Mouse (Mus musculus): ENCODE results near the gene Sell. TPM values are rescaled to one million over a fixed set of nuclear protein-coding genes. Genes with fewer than 3 reads are reported as not detected.
"Not testable (repeated sequence)": the region's sequence is repeated elsewhere in the genome, so short reads cannot be mapped to it uniquely, and the experiment has no call there.

Sell gene
- 3.5 and 4.3 TPM in 2 replicates for polyA plus RNA-seq (2015; fragmentation: Nextera tagmentation; extraction: Ambion mirVana)

- Histone ChIP-seq H3K27ac (no peak within 1 kb of the TSS), H3K4me3 (replicated peaks) (no peak within 1 kb of the TSS), H3K9me3 (no peaks in the 10 kb centered on the region), H3K27me3 (replicated peaks) (no peaks in the 10 kb centered on the region), H3K9ac (no peak within 1 kb of the TSS), H3K4me2 (no peak within 1 kb of the TSS), H3K36me3 (no peaks in the 10 kb centered on the region), H3K4me1 (no peaks in the 10 kb centered on the region)
- ATAC-seq (ENCODE audit: insufficient read depth, low FRiP score, low read depth) = no peak
- WGBS = 83% methylated on average over 4 of the region's 4 CpGs
Observed at GRCm38 (mm10) chr1:164061925-164062324, at the start of gene Sell. Gene Sell, plus strand, starts transcription at chr1:164061982.

- no peaks in the 10 kb centered on the region for H3K9me3 ChIP-seq
- H3K4me3 ChIP-seq (replicated peaks) = no peak overlapping the region
- no peak for ATAC-seq (ENCODE audit: insufficient read depth, low FRiP score, low read depth)
- no peak overlapping the region for H3K9ac ChIP-seq
- no peaks in the 10 kb centered on the region for H3K27me3 ChIP-seq (replicated peaks)
- no peak overlapping the region for H3K4me2 ChIP-seq
- H3K27ac ChIP-seq = no peak overlapping the region
- H3K36me3 ChIP-seq = no peaks in the 10 kb centered on the region
- H3K4me1 ChIP-seq = no peaks in the 10 kb centered on the region
- 63% methylated on average over 1 of the region's 1 CpGs for WGBS
Observed at GRCm38 (mm10) chr1:164014616-164015015, 47.2 kb upstream of the Sell start.

- H3K4me1 ChIP-seq = no peaks in the 10 kb centered on the region
- H3K4me3 ChIP-seq (replicated peaks) = no peak overlapping the region
- no peak overlapping the region for H3K27ac ChIP-seq
- no peak for ATAC-seq (ENCODE audit: insufficient read depth, low FRiP score, low read depth)
- H3K9ac ChIP-seq = no peak overlapping the region
- no peaks in the 10 kb centered on the region for H3K27me3 ChIP-seq (replicated peaks)
- WGBS = 76% methylated on average over 16 of the region's 16 CpGs
- H3K9me3 ChIP-seq = no peaks in the 10 kb centered on the region
- H3K4me2 ChIP-seq = no peak overlapping the region
- no peaks in the 10 kb centered on the region for H3K36me3 ChIP-seq
Observed at GRCm38 (mm10) chr1:164018221-164018896, 43.4 kb upstream of the Sell start.

- ATAC-seq (ENCODE audit: insufficient read depth, low FRiP score, low read depth) = no peak
- no peak overlapping the region for H3K9ac ChIP-seq
- no peak overlapping the region for H3K27ac ChIP-seq
- no peak overlapping the region for H3K4me3 ChIP-seq (replicated peaks)
- no peaks in the 10 kb centered on the region for H3K27me3 ChIP-seq (replicated peaks)
- WGBS = 38% methylated on average over 6 of the region's 6 CpGs
- H3K36me3 ChIP-seq = no peaks in the 10 kb centered on the region
- H3K4me2 ChIP-seq = no peak overlapping the region
- no peaks in the 10 kb centered on the region for H3K9me3 ChIP-seq
- H3K4me1 ChIP-seq = no peaks in the 10 kb centered on the region
Observed at GRCm38 (mm10) chr1:164019789-164020188, 42.0 kb upstream of the Sell start.

GRCm38 (mm10) chr1:164020746-164021145, 41.0 kb upstream of the Sell start:
- not testable (repeated sequence) for H3K9ac ChIP-seq; H3K27ac ChIP-seq; H3K4me2 ChIP-seq; H3K27me3 ChIP-seq (replicated peaks); ATAC-seq (ENCODE audit: insufficient read depth, low FRiP score, low read depth); H3K9me3 ChIP-seq; H3K36me3 ChIP-seq; H3K4me1 ChIP-seq; H3K4me3 ChIP-seq (replicated peaks)
- WGBS = 88% methylated on average over 3 of the region's 3 CpGs

GRCm38 (mm10) chr1:164022106-164022505, 39.7 kb upstream of the Sell start:
- ATAC-seq (ENCODE audit: insufficient read depth, low FRiP score, low read depth); H3K4me1 ChIP-seq; H3K9ac ChIP-seq; H3K27me3 ChIP-seq (replicated peaks); H3K4me3 ChIP-seq (replicated peaks); H3K9me3 ChIP-seq; H3K36me3 ChIP-seq; H3K27ac ChIP-seq; H3K4me2 ChIP-seq: not testable (repeated sequence)
- WGBS = 72% methylated on average over 5 of the region's 5 CpGs

- H3K4me2 ChIP-seq = no peak overlapping the region
- H3K36me3 ChIP-seq = no peaks in the 10 kb centered on the region
- WGBS = 80% methylated on average over 4 of the region's 4 CpGs
- H3K27me3 ChIP-seq (replicated peaks) = no peaks in the 10 kb centered on the region
- ATAC-seq (ENCODE audit: insufficient read depth, low FRiP score, low read depth) = no peak
- no peaks in the 10 kb centered on the region for H3K4me1 ChIP-seq
- H3K4me3 ChIP-seq (replicated peaks) = no peak overlapping the region
- no peak overlapping the region for H3K27ac ChIP-seq
- no peaks in the 10 kb centered on the region for H3K9me3 ChIP-seq
- no peak overlapping the region for H3K9ac ChIP-seq
Observed at GRCm38 (mm10) chr1:164025685-164026084, 36.1 kb upstream of the Sell start.

GRCm38 (mm10) chr1:164027416-164027815, 34.4 kb upstream of the Sell start:
- H3K9ac ChIP-seq = no peak overlapping the region
- H3K4me2 ChIP-seq = no peak overlapping the region
- H3K27me3 ChIP-seq (replicated peaks) = no peaks in the 10 kb centered on the region
- WGBS = 57% methylated on average over 5 of the region's 5 CpGs
- ATAC-seq (ENCODE audit: insufficient read depth, low FRiP score, low read depth) = no peak
- H3K36me3 ChIP-seq = no peaks in the 10 kb centered on the region
- no peak overlapping the region for H3K27ac ChIP-seq
- H3K4me3 ChIP-seq (replicated peaks) = no peak overlapping the region
- H3K4me1 ChIP-seq = no peaks in the 10 kb centered on the region
- no peaks in the 10 kb centered on the region for H3K9me3 ChIP-seq

- Histone ChIP-seq H3K27ac (no peak overlapping the region), H3K4me3 (replicated peaks) (no peak overlapping the region), H3K4me2 (no peak overlapping the region), H3K36me3 (no peaks in the 10 kb centered on the region), H3K27me3 (replicated peaks) (no peaks in the 10 kb centered on the region), H3K9ac (no peak overlapping the region), H3K4me1 (no peaks in the 10 kb centered on the region), H3K9me3 (no peaks in the 10 kb centered on the region)
- WGBS = 70% methylated on average over 10 of the region's 10 CpGs
- no peak for ATAC-seq (ENCODE audit: insufficient read depth, low FRiP score, low read depth)
Observed at GRCm38 (mm10) chr1:164040385-164041135, 21.2 kb upstream of the Sell start.

- Histone ChIP-seq H3K4me1 (no peaks in the 10 kb centered on the region), H3K4me3 (replicated peaks) (no peak overlapping the region), H3K27ac (no peak overlapping the region), H3K9ac (no peak overlapping the region), H3K4me2 (no peak overlapping the region), H3K36me3 (no peaks in the 10 kb centered on the region), H3K9me3 (no peaks in the 10 kb centered on the region), H3K27me3 (replicated peaks) (no peaks in the 10 kb centered on the region)
- WGBS = 55% methylated on average over 3 of the region's 3 CpGs
- no peak for ATAC-seq (ENCODE audit: insufficient read depth, low FRiP score, low read depth)
Observed at GRCm38 (mm10) chr1:164043549-164043948, 18.2 kb upstream of the Sell start.

- H3K9me3 ChIP-seq = no peaks in the 10 kb centered on the region
- no peak within 1 kb of the TSS for H3K4me2 ChIP-seq
- no peaks in the 10 kb centered on the region for H3K4me1 ChIP-seq
- no peaks in the 10 kb centered on the region for H3K27me3 ChIP-seq (replicated peaks)
- H3K9ac ChIP-seq = no peak within 1 kb of the TSS
- WGBS = 74% methylated on average over 5 of the region's 5 CpGs
- no peaks in the 10 kb centered on the region for H3K36me3 ChIP-seq
- no peak for ATAC-seq (ENCODE audit: insufficient read depth, low FRiP score, low read depth)
- no peak within 1 kb of the TSS for H3K27ac ChIP-seq
- H3K4me3 ChIP-seq (replicated peaks) = no peak within 1 kb of the TSS
Observed at GRCm38 (mm10) chr1:164047934-164048333, 13.8 kb upstream of the Sell start, which contains the start of gene Sele. Gene Sele, plus strand, starts transcription at chr1:164048234.

GRCm38 (mm10) chr1:164053561-164053960, 8.2 kb upstream of the Sell start:
- no peak for ATAC-seq (ENCODE audit: insufficient read depth, low FRiP score, low read depth)
- Histone ChIP-seq H3K36me3 (no peaks in the 10 kb centered on the region), H3K9ac (no peak overlapping the region), H3K4me1 (no peaks in the 10 kb centered on the region), H3K27me3 (replicated peaks) (no peaks in the 10 kb centered on the region), H3K4me2 (no peak overlapping the region), H3K27ac (no peak overlapping the region), H3K9me3 (no peaks in the 10 kb centered on the region), H3K4me3 (replicated peaks) (no peak overlapping the region)
- WGBS = 91% methylated on average over 9 of the region's 9 CpGs

All from stomach, embryonic 15.5 days (tissue).